Mouse (Mus musculus): ENCODE results near the gene Acmsd. TPM values are rescaled to one million over a fixed set of nuclear protein-coding genes. Genes with fewer than 3 reads are reported as not detected.

Gene Acmsd
- polyA plus RNA-seq (2017; shearing (Covaris generic)) = not detected

DNA sequence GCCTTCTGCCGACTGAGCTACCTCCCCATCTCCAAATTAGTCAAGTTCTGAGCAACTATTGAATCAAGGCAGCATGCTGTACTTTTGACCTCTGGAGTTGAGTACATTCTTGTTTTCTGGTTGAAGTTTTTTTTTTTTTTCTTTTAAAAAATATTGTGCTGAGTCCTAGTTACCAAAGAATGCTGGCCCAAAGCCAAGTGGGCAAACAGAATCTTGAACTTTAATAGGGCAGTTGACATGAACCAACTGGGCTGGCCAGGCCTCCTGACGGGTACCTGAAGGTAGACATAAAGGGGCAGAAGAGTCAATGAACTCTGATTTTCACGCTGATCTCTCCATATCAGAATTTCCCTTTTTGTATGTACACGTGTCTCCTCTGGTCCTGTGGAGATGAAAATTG is at the start of gene Acmsd:
Acmsd (plus strand) TSS at position 318 of the 400 bp plus-strand sequence.

DNA sequence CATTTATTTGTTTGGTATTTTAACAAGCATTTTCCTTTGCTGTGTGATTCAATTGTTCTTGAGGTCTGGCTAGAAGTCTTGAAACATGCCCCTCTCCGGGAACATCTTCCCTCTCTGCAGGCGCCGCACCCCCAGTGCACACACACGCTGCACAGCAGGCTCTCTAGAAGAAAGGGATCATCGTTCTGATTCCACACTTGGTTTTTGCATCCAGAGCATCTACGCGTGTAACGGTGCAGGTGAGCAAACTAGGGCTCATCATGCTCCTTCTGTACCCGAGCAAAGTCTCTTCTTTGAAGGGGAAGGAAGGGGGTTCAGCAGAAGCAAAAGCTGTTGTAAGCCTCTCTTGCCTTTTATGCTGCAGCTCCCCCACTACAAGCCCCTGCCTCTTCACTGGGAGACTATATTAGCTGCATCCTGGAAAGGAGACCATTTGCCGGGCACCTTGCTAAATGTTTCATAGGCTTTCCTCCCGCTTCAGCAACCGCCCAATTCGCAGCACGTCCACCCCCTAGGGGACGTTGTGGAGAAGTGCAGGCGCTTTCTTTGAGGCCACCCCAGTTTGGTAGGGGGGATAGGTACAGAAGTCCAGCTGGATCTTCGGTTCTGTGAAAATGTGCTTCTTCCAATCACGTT is 49.6 kb upstream of the Acmsd start, which contains the start of gene Tmem163:
Tmem163 (minus strand) TSS at position 51 of the 636 bp plus-strand sequence.

GRCm38 (mm10) chr1:127773803-127774500 is 44.7 kb downstream of the Acmsd start, which contains the start of gene Ccnt2:
Ccnt2 (plus strand) TSS chr1:127774164.

Other genes starting within 250 kb of the Acmsd start
- 2.8 TPM for gene Tmem163, start 49.9 kb upstream of the Acmsd start, polyA plus RNA-seq (2017; shearing (Covaris generic))
- gene Ccnt2, start 44.8 kb downstream of the Acmsd start, polyA plus RNA-seq (2017; shearing (Covaris generic)) = 88.6 TPM
- gene Map3k19, start 125.6 kb downstream of the Acmsd start, polyA plus RNA-seq (2017; shearing (Covaris generic)) = 0.17 TPM
- gene Rab3gap1, start 139.4 kb downstream of the Acmsd start, polyA plus RNA-seq (2017; shearing (Covaris generic)) = 45.7 TPM

All from effector memory CD4-positive, alpha-beta T cell, adult 7 months (primary cell).